Mouse (Mus musculus) gonadal fat pad, adult 2 months (tissue): ENCODE results near the gene Oas2. TPM values are rescaled to one million over a fixed set of nuclear protein-coding genes. Genes with fewer than 3 reads are reported as not detected.

Experiments used
- DNase-seq: peaks from one replicate; pipeline ENCODE4 v3.0.0-alpha.2; 2012; ENCODE audit warnings: low read depth
- polyA plus RNA-seq: library from polyadenylated mRNA; depleted of rRNA; stranded (reverse); fragments of >200 nt; gene quantifications from 2 replicates; pipeline ENCODE4 v1.2.3, GENCODE M21; 2012

Gene Oas2
- polyA plus RNA-seq, 1 experiment = 5.4 TPM

DNA sequence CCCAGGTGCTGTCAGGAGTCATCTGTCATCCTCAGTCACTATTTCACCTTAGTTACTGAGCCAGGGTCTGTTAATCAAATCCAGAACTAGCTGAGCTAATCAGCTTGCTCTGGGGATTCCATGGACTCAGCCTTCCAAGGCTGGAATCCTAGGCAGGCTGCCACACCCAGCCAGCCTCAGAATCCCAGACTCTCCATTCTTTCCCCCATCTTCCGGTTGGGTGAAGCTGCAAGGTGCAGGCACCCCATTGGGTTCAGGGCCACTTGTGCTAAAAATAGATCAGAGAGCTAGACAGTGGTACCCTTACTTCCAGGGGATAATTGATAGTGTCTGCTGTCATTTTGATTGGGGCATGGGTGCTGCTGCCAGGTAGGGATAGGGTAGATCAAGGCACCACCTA is 16.9 kb downstream of the Oas2 start:
- DNase-seq = no peak

GRCm38 (mm10) chr5:120729319-120729718 is 20.3 kb downstream of the Oas2 start:
- no peak for DNase-seq

- no peak for DNase-seq
Measured at GRCm38 (mm10) chr5:120725811-120726455, 23.7 kb downstream of the Oas2 start.

DNA sequence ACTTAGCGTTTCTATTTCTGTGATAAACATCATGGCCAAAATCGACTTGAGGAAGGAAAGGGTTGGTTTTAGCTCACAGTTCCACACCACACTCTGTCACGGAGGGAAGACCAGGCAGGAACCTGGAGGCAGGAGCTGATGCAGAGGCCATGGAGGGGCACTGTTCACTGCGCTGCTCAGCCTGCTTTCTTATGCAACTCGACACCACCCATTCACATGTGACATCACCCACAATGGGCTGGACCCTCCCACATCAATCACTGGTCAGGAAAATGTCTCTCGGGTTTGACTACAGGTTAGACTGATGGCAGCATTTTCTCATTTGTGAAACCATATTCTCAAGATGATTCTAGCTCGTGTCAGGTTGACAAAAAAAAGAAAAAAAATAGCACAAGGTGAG is 28.6 kb downstream of the Oas2 start:
- no peak for DNase-seq

- DNase-seq = no peak
Measured at GRCm38 (mm10) chr5:120718600-120719378, 30.9 kb downstream of the Oas2 start.

GRCm38 (mm10) chr5:120717136-120717535 is 32.5 kb downstream of the Oas2 start:
- DNase-seq = no peak

- DNase-seq = no peak
Measured at GRCm38 (mm10) chr5:120714314-120714713, 35.3 kb downstream of the Oas2 start.

DNA sequence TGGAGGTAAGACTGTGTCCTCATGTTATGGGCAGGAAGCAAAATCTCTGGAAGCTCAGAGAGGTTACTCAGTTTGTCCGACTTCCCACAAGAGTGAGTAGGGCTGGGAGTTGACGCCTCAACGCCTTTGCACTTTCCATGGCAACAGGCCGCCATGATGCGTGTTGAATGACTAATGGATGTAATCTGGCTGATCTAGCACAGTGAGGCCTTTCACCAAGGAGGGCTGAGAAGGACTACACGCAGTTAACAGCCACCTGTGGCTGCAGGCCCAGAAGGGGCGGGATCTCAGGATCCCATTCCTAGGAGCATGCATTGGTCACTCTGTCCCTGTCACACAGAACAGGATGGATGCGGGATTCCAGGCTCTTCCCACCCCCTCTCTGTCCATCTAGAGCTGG is 36.9 kb downstream of the Oas2 start:
- no peak for DNase-seq

DNA sequence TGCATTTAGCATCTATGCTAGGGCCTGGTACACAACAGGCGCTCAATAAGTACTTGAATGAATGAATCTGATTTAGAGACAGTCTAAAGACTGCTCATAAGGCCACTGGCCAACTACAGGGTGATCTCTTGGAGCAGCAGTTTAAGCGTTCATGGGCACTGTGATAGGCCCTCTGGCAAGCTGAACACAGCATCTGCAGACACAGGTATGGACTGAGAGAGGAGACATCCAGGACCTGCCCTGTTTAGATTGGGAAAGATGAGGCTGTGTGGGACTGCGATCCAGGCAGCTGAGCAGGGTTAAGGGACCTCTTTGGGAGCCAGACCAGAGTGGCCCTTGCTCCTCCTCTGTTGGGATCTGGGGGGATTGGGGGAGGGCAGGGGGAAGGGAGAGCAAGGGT is 37.8 kb downstream of the Oas2 start, which contains the start of gene Dtx1:
Gene Dtx1 (minus strand): TSS at position 101 of the 400 bp plus-strand sequence.
- DNase-seq = no peak

GRCm38 (mm10) chr5:120711416-120711815 is 38.2 kb downstream of the Oas2 start:
- no peak for DNase-seq

GRCm38 (mm10) chr5:120710826-120711248 is 38.8 kb downstream of the Oas2 start:
- no peak for DNase-seq

- DNase-seq = no peak
Measured at GRCm38 (mm10) chr5:120710161-120710825, 39.4 kb downstream of the Oas2 start.

GRCm38 (mm10) chr5:120706976-120707375 is 42.7 kb downstream of the Oas2 start:
- no peak for DNase-seq

DNA sequence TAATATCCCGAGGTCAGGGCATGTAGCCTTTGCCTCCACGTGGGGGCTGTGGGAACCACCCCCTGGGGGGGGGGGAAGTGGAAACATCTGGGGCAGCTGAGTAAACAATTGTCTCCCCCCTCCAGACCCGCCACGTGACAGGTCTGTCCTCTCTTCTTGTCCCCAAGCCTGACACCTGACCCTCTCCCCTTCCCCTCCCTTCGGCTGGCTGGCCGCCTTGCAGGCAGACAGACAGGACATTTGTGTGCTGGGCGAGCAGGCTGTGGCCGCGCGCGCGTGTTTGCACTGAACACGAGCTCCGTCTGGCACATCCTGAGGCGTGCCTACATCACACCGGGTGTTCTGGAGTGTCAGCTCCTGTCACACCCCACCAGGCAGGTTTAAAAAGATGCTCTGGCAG is 43.1 kb downstream of the Oas2 start:
- DNase-seq = no peak

DNA sequence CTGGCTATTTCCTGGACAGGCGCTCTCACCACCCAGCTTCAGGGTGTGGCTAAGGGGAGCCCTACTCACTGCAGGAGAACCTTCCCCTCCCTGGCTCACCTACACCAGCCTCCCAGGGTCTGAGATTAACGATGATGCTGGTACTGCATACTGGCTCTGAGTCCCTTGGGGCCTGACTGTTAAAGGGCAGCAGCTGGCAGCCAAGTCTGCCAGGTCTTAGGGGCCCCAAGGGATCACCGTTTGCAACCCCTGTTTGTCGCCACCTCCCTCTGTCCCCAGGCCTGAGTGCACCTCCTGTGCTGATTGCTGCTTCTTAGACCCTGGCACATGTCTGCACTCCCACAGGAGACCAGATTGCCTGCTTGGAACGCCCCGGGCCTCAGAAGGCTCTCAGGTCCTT is 45.2 kb downstream of the Oas2 start:
- no peak for DNase-seq

DNA sequence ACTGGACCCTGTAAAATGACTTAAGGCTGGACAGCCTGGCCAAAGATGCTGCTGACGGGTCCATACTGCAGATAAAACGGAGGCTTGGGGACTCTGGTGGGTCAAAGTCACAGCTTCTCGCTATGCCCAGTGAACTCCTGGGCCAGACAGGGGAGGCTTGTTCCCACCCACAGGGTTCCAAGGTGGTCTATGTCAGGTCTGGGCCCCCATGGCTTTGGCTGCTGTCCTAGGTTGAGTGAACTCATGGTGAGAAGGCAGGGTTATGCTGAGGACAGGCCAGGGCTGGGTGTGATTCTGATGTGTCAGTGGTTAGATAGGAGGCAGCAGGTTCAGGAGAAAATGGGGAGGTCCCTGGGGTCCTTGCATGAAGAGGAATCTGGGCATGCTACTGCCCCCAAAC is 46.0 kb downstream of the Oas2 start:
- DNase-seq = no peak

DNA sequence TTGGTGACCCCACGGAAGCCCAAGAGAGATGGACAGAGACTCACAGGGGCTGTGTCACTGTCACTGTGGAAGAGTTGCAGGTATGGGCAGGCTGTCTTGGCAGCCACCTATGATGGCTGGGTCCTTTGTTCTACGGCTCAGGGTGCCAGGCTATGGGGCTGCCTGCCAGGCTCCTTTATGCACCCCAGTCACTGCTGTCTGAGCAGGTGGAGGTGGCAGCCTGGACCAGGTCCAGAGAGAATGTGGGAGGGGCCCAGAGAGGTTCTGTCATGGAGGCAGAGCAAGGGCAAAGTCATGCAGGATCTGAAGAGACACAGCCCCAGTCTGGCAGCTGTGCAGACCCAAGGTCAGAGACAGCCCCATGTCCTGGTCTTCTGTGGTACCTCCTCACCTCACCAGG is 46.7 kb downstream of the Oas2 start:
- DNase-seq = peak; percentile 13

- no peak for DNase-seq
Measured at GRCm38 (mm10) chr5:120702421-120702820, 47.2 kb downstream of the Oas2 start.

DNA sequence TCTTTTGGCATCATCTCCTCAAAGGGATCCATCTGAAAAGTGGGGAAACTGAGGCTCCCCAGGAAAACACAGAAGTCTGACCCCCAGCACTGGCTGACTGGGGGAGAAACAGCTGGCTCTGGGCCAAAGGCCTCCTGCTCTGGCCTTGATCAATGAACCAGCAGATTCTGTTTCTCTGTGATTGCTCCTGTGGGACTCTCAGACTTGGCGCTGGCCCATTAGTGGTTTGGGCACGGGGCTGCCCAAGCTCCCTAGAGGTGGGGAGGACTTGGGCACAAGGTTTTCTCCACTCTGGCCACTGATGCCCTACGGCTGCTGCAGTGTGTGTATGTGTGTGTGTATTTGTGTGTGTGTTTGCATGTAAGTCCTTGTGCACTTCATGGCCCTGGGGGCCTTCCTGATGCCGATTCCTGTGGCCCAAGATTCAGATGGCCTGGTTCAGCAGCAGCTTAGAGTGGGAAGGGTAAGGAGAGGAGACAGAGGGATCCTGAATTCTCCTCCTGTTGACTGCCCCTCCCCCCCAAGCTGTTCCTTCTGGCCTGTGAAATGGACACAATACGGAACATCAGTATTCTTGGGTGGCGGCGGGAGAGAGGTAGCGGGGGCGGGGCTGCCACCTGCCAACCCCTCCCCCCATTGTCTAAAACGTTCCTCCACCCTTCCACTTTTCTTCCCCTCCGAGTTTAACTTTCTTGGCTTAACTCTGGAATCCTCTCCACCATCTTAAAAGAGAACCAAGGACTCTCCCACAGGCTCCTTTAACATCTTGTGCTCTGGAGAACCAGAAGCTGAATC is 48.5 kb downstream of the Oas2 start:
- no peak for DNase-seq

- DNase-seq = no peak
Measured at GRCm38 (mm10) chr5:120698801-120699391, 50.8 kb downstream of the Oas2 start.

- DNase-seq = no peak
Measured at GRCm38 (mm10) chr5:120698181-120698580, 51.5 kb downstream of the Oas2 start.

DNA sequence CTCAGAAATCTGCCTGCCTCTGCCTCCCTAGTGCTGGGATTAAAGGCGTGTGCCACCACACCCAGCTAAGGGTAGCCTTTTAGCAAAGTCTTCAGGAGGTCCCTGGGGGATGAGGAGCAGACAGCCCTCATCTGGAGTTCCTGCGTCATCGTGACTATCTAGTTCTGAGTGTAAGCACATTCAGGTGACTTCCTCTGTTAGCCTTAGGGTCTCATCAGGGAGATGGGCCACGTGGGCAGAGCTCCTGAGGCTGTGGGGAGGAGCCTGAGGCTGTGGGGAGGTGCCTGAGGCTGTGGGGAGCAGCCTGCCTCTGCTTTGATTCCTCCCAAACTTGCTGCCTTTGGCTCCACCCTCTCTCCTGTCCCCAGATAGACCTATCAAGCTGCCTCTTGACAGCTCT is 52.8 kb downstream of the Oas2 start:
- no peak for DNase-seq
